Mouse (Mus musculus) small intestine, adult 2 months (tissue): ENCODE results near the gene Fdx1l.

Experiments
- CTCF ChIP-seq: fragments of 200-500 bp; IDR thresholded peaks from 2 replicates; pipeline ENCODE4 v1.5.1; 2012; ENCODE audit warnings: low read depth, mild to moderate bottlenecking, control low read depth, inconsistent platforms, low read length, moderate library complexity, mixed read lengths; ENCODE audit not compliant: insufficient replicate concordance, insufficient read length; ENCODE audit errors: extremely low read depth
- POLR2A ChIP-seq: fragments of 200-500 bp; IDR thresholded peaks from 2 replicates; pipeline ENCODE4 v1.6.1; 2012; ENCODE audit warnings: low read depth, mild to moderate bottlenecking, control low read depth, inconsistent platforms, low read length, moderate library complexity

GRCm38 (mm10) chr9:21117073-21117472, 43.7 kb upstream of the Fdx1l start:
- TF ChIP-seq CTCF (no peak), POLR2A (no peak)
